Mouse (Mus musculus): ENCODE measurements at regions not wholly inside any gene's neighbourhood (a gene's known extent, or its start where the extent isn't known, plus 50 kb on each side); places are given as distances from the start of the nearest gene placed in this dataset.

DNA sequence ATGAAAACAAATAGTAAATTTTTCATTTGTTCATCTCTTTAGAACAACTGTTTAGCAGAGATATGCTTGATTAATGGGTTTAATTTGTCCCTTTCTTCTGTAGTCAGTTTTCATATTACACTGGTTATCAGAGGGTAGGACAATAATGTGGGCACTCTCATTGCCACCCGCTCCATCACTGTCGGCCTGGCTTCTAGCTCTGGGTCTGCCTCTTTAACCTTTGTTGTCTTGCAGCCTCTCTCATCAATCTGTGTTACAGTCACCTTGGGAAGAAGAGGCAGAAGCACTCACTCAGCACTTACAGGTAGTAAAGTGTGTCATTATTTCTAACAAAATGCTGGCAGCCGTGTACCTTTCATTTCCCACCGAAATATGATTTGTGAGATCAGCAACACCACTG is 690.5 kb downstream of the Gbe1 start:
- H3K36me3 ChIP-seq (ENCODE audit: control insufficient read depth in 1 of 2, insufficient read depth in 2 of 2, low read length in 2 of 2), result no peaks in the 10 kb centered on the region
- TF ChIP-seq ELF1 (IDR thresholded peaks at IDR 0.05; ENCODE audit: low read depth, low read length), result no peak
- no peak for TF ChIP-seq TBP (IDR thresholded peaks at IDR 0.05; ENCODE audit: low read depth, low read length)
- TF ChIP-seq TCF12 (IDR thresholded peaks at IDR 0.05; ENCODE audit: low read depth, low read length), result no peak
- no peak for TF ChIP-seq UBTF (IDR thresholded peaks at IDR 0.05; ENCODE audit: borderline replicate concordance, insufficient read depth, low read depth, low read length)
- no peak for TF ChIP-seq ZC3H11A (IDR thresholded peaks at IDR 0.05; ENCODE audit: low read depth, low read length)
- no peak for TF ChIP-seq POLR2A (IDR thresholded peaks at IDR 0.05; ENCODE audit: control insufficient read depth in 1 of 2, insufficient read depth in 1 of 2, low read depth in 1 of 2, low read length in 2 of 2, poor library complexity in 1 of 2)
- no peak for TF ChIP-seq MXI1 (IDR thresholded peaks at IDR 0.05; ENCODE audit: low read depth, low read length)
- no peak for TF ChIP-seq MYC (IDR thresholded peaks at IDR 0.05; ENCODE audit: low read depth, low read length)
- no peak for TF ChIP-seq TAL1 (IDR thresholded peaks at IDR 0.05; ENCODE audit: low read length)
- TF ChIP-seq EP300 (IDR thresholded peaks at IDR 0.05; ENCODE audit: low read depth in 1 of 2, low read length in 2 of 2), result no peak
- DNase-seq (ENCODE audit: low read depth, low spot score), result no peak

GRCm38 (mm10) chr16:71043381-71043780 is 729.6 kb downstream of the Gbe1 start:
- DNase-seq (ENCODE audit: low read depth, low spot score), result no peak
- Histone ChIP-seq H3K27ac (ENCODE audit: control insufficient read depth, low read depth, low read length) (no peak overlapping the region), H3K9me3 (replicated peaks; ENCODE audit: insufficient read depth, low read length) (no peaks in the 10 kb centered on the region), H3K4me1 (ENCODE audit: control insufficient read depth in 1 of 2, insufficient read depth in 2 of 2, low read length in 2 of 2) (no peaks in the 10 kb centered on the region), H3K36me3 (ENCODE audit: control insufficient read depth in 1 of 2, insufficient read depth in 2 of 2, low read length in 2 of 2) (no peaks in the 10 kb centered on the region), H3K27me3 (ENCODE audit: control insufficient read depth in 1 of 2, insufficient read depth in 2 of 2, low read length in 2 of 2) (no peaks in the 10 kb centered on the region), H3K4me3 (ENCODE audit: control insufficient read depth in 1 of 2, insufficient read depth in 1 of 2, low read depth in 2 of 2, low read length in 2 of 2) (no peak overlapping the region), H3K79me2 (ENCODE audit: control insufficient read depth, insufficient read depth, low read length, poor library complexity) (no peaks in the 10 kb centered on the region), H3K9ac (ENCODE audit: control insufficient read depth, low read depth, low read length, poor library complexity, severe bottlenecking) (no peak overlapping the region)
- TF ChIP-seq CTCF (IDR thresholded peaks at IDR 0.05 in 2 of 3, conservative IDR thresholded peaks at IDR 0.05 in 1 of 3; ENCODE audit: control insufficient read depth in 1 of 3, insufficient read depth in 1 of 3, low read depth in 2 of 3, low read length in 3 of 3, poor library complexity in 1 of 3, severe bottlenecking in 1 of 3) (no peak), MXI1 (IDR thresholded peaks at IDR 0.05; ENCODE audit: low read depth, low read length) (no peak), ELF1 (IDR thresholded peaks at IDR 0.05; ENCODE audit: low read depth, low read length) (no peak), ZKSCAN1 (IDR thresholded peaks at IDR 0.05; ENCODE audit: low read depth, low read length) (no peak)

More for the DNA sequence above, 690.5 kb downstream of the Gbe1 start:
- Histone ChIP-seq H3K9me3 (replicated peaks; ENCODE audit: insufficient read depth, low read length) (no peaks in the 10 kb centered on the region), H3K9ac (ENCODE audit: control insufficient read depth, low read depth, low read length, poor library complexity, severe bottlenecking) (no peak overlapping the region), H3K79me2 (ENCODE audit: control insufficient read depth, insufficient read depth, low read length, poor library complexity) (no peaks in the 10 kb centered on the region), H3K27me3 (ENCODE audit: control insufficient read depth in 1 of 2, insufficient read depth in 2 of 2, low read length in 2 of 2) (no peaks in the 10 kb centered on the region), H3K4me3 (ENCODE audit: control insufficient read depth in 1 of 2, insufficient read depth in 1 of 2, low read depth in 2 of 2, low read length in 2 of 2) (no peak overlapping the region), H3K27ac (ENCODE audit: control insufficient read depth, low read depth, low read length) (no peak overlapping the region), H3K4me1 (ENCODE audit: control insufficient read depth in 1 of 2, insufficient read depth in 2 of 2, low read length in 2 of 2) (no peaks in the 10 kb centered on the region)

- no peak overlapping the region for H3K9ac ChIP-seq (ENCODE audit: control insufficient read depth, low read depth, low read length, poor library complexity, severe bottlenecking)
- TF ChIP-seq MAFK (IDR thresholded peaks at IDR 0.05; ENCODE audit: borderline replicate concordance, low read depth, low read length) (peak; percentile 83), MYC (IDR thresholded peaks at IDR 0.05; ENCODE audit: low read depth, low read length) (no peak), GABPA (IDR thresholded peaks at IDR 0.05; ENCODE audit: low read depth, low read length) (no peak), RAD21 (IDR thresholded peaks at IDR 0.05; ENCODE audit: low read depth, low read length) (no peak), MYB (IDR thresholded peaks at IDR 0.05; ENCODE audit: low read depth, low read length) (no peak)
- no peak for DNase-seq (ENCODE audit: low read depth, low spot score)
- no peaks in the 10 kb centered on the region for H3K4me1 ChIP-seq (ENCODE audit: control insufficient read depth in 1 of 2, insufficient read depth in 2 of 2, low read length in 2 of 2)
- H3K27me3 ChIP-seq (ENCODE audit: control insufficient read depth in 1 of 2, insufficient read depth in 2 of 2, low read length in 2 of 2), result no peaks in the 10 kb centered on the region
- H3K4me3 ChIP-seq (ENCODE audit: control insufficient read depth in 1 of 2, insufficient read depth in 1 of 2, low read depth in 2 of 2, low read length in 2 of 2), result no peak overlapping the region
- no peaks in the 10 kb centered on the region for H3K36me3 ChIP-seq (ENCODE audit: control insufficient read depth in 1 of 2, insufficient read depth in 2 of 2, low read length in 2 of 2)
- no peak overlapping the region for H3K27ac ChIP-seq (ENCODE audit: control insufficient read depth, low read depth, low read length)
- no peaks in the 10 kb centered on the region for H3K79me2 ChIP-seq (ENCODE audit: control insufficient read depth, insufficient read depth, low read length, poor library complexity)
- no peaks in the 10 kb centered on the region for H3K9me3 ChIP-seq (replicated peaks; ENCODE audit: insufficient read depth, low read length)
Measured at GRCm38 (mm10) chr16:71054258-71054657, 740.5 kb downstream of the Gbe1 start.
